Mouse (Mus musculus): Measurements from ENCODE around the gene Irgm2.
A peak's percentile ranks its signal among the peaks of the same experiment; 100 is the strongest.

Irgm2 gene

DNA sequence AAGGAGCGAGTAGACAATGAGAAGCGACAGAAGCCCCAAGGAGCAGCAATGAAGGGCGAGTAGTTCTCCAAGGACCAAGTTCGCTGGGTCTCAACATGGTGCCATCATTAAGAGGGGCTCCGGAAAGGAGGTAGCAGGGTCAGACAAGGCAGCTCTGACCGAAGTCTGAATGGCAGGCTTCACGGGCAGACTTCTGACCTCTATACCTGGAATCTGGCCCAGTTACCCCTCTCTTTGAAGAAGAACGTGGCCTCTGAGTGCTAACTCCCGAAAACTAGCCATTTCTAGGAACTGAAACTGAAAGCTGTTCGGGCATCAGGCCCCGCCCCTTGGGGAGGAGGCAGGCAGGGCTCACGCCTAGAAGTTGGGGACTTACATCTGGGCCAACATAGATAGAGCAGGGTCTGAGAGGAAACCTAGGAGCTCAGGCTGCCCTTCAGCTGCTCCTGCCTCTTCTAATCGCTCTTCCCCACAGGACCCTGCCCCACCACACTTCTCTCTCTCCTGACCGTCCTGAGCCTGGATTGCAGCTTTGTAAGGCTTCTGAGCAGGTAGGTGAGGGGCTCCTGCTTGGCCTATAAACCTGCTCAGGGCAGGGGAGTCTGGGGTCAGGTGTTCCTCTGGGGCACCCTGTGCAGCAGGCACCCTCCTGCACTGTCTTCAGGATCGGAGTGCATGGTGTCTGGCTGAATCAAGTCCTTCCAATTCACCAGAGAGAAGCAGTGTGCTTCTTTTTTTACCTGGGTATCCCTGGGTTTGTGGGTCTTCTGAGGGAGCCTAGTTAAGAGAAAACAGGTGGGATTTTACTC is at the start of gene Irgm2, which contains the start of gene Igtp:
Gene Irgm2 (plus strand): TSS at position 390 of the 809 bp plus-strand sequence.
Gene Igtp (plus strand): TSS at position 328 of the 809 bp plus-strand sequence.
- peak; percentile 78 to 91 for DNase-seq (ENCODE audit: low spot score in 2 of 2)

DNA sequence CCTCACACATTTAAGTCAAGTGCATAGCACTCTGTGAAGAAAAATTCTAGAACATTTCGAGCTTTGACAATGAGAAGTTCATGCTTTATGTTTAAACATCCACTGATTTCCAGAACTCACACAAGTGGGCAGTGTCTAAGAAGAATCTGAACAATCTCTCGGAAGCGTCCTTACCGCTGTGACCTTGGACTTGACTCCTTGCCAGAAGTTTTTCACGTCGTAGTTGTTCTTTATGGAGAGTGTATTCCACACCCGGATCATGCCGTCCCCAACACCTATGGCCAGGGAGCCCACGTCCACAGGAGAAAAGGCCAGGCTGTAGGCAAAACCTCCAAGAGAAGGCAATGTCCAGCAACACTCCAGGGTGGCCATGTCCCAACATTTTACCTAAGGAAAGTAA is 44.0 kb upstream of the Irgm2 start:
- no peak for DNase-seq (ENCODE audit: low spot score in 2 of 2)

DNA sequence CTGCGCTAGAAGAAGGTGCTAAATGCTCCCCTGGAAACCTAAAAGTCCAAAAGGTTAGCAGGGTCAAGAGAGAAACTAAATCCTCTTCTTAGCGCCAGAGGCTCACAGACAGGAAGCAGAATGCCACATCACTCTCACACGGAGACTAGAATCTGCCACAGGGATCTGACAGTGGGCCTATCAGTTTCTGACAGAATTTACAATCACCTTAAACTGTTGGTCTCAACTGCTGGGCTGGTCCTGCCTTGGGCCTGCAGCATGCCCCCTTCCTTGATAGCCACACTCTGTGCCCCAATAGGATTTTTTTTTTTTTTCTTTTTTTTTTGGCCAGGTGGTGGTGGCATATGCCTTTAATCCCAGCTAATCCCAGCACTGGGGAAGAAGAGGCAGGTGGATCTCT is 42.5 kb upstream of the Irgm2 start:
- no peak for DNase-seq (ENCODE audit: low spot score in 2 of 2)

DNA sequence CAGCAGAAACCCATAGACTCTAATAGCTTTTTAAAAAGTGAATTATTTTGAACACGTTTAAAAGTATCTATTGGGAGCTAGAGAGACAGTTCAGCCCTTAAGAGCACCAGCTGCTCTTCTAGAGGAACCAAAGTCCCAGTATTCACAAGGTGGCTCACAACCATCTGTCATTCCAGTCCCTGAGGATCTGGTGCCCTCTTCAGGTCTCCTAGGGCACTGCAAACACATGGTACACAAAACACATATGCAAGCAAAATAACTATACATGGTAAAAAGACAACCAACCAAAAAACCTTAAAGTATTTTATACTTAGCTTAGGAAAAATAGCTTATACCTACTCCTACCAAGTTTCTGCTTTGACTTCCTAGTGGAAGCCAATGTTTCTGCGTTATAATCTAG is 34.3 kb upstream of the Irgm2 start:
- peak in 1 of 2 experiments; percentile 32 for DNase-seq (ENCODE audit: low spot score in 2 of 2)

DNA sequence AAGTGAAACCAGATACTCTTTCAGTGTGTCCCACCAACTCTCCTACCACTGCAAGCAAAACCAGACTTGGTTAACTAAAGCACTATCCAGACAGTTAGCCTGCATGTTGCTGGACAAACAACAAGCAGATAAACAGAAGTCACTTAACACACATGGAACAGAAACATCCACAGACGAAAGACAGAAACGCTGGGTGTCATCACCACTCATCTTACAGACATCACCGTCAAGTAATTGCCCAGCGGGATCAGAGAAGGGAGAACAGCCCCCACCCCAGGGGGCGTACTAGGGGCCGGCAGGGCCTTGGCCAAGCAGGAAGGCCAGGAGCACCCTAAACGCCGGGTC is 31.6 kb upstream of the Irgm2 start:
- no peak for DNase-seq (ENCODE audit: low spot score in 2 of 2)

DNA sequence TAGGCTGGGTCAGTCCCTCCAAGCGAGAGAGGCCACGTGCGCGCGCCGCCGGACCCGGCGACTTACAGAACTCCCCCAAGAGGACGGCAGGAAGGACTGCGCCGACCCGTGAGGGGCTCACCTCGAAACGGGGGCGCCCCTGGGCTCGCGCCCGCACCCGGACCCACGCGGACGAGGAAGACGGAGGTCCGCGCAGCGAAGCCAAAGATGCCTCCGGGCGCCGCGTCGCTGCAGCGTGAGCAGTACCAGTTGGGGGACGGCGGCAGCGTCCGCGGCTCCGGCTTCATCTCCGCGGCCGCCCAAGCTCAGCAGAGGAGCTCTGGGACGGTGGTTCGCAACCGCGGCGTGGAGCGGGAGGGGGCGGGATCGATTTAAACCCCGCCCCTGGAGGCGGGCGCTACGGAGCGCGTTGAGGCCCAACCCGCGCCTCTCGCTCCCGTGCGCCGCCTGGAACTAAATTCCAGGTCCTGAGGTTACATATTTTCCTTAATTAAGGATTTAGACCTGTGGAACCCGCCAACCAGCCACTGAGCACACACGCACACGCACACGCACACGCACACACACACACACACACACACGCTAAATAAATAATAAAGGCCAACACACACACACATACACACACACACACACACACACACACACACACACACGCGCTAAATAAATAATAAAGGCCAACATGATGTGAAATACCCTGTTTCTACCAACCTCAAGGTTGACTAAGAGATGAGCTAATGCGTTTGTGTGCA is 31.1 kb upstream of the Irgm2 start, which contains the start of gene Gemin5:
Gene Gemin5 (minus strand): TSS at position 373 of the 749 bp plus-strand sequence.
- DNase-seq (ENCODE audit: low spot score in 2 of 2) = peak; percentile 85 to 88

DNA sequence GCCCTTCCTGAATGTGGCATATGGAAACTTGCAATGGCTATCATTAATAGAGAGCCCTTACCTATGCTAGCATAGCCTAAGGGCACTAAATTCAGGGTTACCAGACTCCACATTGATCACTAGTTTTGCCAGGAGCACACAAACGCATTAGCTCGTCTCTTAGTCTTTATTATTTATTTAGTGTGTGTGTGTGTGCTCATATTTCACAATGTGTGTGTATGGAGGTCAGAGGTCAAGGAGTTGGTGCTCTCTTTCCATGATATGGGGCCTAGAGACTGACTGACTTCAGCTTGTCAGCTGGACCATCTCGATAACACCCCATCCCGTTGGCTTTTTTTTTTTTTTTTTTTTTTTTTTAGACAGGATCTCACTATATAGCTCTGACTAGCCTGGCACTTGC is 29.8 kb upstream of the Irgm2 start:
- no peak for DNase-seq (ENCODE audit: low spot score in 2 of 2)

DNA sequence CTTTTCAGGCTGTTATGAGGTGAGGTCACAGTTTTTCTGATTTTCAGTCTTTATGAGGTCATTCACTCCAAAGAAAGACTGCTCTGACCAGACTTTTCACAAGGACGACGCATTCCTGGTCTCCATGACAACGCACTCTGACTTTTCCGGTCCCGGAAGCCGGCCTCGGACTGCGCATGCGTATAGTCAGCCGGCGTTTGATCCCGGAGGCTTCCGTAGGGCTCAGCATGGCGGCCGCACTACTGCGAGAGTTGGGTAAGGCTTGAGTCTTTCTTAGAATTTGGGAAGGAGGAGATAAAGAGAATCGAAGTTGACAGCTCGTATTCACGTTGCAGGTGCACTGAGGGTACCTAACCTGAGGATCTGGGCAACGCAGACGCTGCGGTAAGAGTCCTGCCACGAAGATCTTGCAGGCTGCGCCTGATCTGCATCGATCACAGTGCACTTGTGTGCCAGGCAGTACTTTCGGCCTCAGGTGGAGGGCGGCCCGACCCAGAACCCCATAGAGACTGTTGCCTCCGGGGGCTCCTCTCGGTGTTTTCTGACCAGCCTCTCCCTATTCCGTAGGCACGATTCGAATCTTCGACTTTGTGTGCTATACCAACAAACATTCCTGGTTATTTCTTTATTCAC is 27.8 kb upstream of the Irgm2 start, which contains the start of gene Mrpl22:
Gene Mrpl22 (plus strand): TSS at position 203 of the 633 bp plus-strand sequence.
- peak; percentile 89 to 96 for DNase-seq (ENCODE audit: low spot score in 2 of 2)

DNA sequence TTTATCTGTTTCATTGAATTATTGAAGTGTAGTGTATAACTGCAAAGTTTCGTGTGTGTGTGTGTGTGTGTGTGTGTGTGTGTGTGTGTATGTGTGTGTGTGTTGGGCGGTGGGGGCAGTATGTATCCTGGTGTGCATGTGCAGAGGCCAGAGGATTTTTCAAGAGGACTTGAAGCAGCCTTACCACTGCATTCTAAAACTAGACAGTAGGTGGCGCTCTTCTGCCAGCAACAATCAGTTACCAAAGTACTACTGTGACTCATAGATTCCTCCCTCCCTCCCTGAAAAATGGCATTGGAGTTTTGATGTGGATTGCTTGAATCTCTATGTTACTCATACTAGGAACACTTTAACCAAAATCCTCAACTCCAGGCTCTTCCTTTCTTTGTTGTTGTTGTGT is 19.9 kb upstream of the Irgm2 start:
- DNase-seq (ENCODE audit: low spot score in 2 of 2) = peak; percentile 56 to 83

DNA sequence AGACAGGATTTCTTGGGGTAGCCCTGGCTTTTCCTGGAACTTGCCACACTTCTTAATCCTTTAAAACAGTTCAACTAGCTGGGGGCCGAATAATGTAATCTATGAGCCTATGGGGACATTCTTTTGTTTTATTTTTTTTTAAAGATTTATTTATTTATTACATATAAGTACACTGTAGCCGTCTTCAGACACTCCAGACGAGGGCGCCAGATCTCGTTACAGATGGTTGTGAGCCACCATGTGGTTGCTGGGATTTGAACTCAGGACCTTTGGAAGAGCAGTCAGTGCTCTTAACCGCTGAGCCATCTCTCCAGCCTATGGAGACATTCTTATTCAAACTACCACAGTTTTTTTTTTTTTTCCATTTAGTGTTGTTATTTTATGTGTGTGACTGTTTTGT is 19.4 kb upstream of the Irgm2 start:
- peak in 1 of 2 experiments; percentile 31 for DNase-seq (ENCODE audit: low spot score in 2 of 2)

DNA sequence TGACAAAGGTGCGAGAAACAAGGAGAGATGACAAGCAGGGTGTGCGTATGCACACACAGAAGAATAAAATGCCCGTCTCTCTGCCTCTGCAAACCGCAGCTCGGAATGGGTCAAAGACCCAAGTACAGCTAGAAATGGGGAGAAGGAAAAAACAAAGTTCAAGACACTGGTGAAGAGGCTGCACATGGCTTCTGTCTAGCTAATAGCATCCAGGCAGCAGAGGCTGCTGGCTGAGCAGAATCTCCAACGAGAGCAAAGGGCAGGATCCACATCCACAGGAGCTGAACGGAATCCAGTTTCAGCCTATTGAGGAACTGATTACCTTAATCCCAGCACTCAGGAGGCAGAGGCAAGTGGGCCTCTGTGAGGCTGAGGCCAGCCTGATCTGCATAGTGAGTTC is 18.7 kb upstream of the Irgm2 start:
- no peak for DNase-seq (ENCODE audit: low spot score in 2 of 2)

DNA sequence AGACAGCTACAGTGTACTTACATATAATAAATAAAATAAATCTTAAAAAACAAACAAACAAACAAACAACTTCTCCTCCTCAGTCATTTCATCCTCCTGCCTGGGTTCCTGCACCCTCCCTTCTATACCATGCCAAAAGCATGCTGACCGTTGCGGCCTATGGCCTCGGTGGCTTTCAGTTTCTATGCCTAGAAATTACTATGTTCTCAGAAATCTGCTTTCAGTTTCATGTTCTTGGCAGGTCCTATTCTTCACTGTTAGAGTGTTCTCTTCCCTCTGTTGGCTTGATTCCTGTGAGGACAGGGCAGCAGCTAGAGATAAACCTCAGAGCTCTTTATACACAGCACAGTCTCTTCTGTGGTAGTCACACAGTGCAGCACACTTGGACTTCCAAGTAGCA is 15.8 kb upstream of the Irgm2 start:
- no peak for DNase-seq (ENCODE audit: low spot score in 2 of 2)

DNA sequence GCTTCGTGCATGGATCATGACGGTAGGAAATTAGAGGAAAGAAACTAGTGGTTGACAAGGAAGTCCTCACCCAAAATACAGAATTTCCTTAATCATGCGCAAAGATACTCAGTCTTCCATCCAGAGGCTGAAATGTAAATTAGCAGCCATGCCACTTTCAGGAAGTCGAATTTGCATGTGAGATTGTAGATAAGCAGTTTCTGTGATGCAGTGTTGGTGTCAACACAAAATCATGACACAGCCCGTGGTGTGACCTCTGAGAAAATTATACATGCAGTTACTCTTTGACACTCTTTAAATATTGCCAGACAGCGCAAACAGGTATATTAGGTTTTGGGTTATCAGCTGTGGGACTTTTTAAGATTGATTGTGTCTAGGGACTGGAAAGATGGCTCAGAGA is 9.7 kb upstream of the Irgm2 start:
- DNase-seq (ENCODE audit: low spot score in 2 of 2) = no peak

DNA sequence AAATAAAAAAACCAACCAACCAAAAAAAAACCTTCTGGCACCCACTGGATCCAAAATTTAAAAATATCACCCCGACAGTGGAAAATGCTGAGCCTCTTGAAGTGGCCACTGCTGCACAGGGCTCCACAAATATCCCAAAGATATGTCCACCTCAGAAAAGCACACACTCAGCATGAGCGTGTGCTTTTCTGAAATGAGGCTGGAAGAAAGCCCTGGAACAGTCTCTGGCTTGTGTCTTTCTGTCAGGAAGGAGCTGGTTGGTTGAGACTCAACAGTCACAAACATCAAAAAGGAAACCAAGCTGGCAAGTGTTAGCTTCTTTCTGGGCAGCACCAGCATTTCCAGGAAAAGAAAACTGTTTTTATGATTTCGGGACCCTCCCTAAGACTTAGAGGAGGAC is 6.1 kb upstream of the Irgm2 start:
- DNase-seq (ENCODE audit: low spot score in 2 of 2) = no peak

DNA sequence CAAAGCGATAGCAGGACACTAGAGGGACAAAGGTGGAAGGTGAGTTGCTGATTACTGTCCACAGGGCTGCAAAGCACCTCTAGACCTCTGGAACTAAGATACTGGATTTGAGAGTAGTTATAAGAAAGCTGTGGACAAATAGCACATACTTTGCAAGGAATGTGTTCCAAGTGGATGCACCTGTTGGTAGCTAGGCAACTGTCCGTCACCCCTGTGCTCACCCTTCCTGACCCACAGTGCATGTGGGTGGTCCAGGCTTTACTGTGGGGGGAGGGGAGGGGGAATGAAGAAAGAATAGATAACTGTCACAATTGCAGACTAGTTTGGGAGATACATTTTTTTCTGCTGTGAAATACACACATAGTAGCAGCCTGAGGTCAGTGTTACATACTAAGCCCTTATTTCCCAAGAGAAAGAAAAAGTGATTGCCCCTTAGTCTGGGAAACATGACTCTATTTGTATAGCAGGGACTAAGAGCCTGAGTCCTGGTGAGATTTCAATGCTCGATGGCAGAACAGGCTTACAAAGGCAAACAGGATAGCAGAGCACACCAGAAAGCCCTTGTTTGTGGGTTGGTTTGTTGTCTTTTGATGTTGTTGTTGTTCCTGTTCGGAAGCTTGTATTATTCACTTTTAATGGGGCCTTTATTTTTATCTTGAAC is 5.4 kb upstream of the Irgm2 start:
- DNase-seq (ENCODE audit: low spot score in 2 of 2) = no peak

DNA sequence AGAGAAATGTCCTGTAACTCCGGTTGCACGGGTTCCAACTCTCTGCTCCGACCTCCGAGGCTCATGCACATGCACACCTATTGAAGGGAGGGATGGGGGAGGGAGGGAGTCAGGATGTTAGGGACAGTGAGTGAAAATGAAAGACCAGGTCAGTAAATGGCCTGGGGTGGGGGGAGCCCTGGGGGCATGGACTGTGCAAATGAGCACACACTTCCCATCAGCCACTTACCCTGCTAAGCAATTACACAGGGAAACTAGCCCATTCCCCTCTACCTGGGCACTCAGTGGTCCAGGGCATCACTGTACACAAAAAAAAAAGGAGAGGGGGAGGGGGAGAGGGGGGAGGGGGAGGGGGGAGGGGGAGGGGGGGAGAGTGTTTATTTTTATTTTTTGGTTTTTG is 755 bp upstream of the Irgm2 start:
- no peak for DNase-seq (ENCODE audit: low spot score in 2 of 2)

DNA sequence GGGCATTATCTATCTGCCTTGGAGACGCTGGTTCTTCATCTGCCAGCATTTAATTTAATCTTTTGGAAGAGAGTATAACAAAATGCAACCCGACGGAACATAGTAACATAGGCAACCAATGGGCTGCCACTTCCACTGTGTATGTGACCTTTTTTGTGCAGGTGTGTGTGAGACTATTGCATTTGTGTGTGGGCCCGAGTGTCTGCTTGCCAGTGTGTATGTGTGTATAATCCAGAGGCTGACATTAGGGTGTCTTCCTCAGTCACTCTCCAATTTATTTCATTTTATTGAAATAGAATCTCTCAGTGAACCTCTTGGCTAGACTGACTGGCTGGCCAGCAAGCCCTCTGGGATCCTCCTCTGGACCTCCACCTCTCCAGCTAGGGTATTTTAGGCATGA is 808 bp downstream of the Irgm2 start:
- DNase-seq (ENCODE audit: low spot score in 2 of 2) = no peak

DNA sequence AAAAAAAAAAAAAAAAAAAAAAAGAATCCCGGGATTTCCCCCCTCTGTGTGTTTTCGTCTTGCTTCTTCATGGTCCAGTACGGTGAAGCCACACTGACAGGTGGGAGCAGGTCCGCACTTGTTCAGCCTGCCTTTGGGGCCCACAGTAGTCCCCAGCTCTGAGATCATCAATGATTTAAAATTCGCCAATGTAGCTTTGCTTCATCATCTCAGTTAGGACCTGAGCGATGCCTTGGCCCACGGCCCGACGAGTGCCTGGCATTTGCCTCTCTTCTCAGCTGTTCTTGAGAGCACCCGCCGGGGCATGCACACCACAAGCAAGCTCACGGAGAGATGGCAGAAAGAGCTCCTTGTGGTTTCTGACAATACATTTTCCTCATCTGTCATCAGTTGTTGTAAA is 1.6 kb downstream of the Irgm2 start:
- DNase-seq (ENCODE audit: low spot score in 2 of 2) = no peak

DNA sequence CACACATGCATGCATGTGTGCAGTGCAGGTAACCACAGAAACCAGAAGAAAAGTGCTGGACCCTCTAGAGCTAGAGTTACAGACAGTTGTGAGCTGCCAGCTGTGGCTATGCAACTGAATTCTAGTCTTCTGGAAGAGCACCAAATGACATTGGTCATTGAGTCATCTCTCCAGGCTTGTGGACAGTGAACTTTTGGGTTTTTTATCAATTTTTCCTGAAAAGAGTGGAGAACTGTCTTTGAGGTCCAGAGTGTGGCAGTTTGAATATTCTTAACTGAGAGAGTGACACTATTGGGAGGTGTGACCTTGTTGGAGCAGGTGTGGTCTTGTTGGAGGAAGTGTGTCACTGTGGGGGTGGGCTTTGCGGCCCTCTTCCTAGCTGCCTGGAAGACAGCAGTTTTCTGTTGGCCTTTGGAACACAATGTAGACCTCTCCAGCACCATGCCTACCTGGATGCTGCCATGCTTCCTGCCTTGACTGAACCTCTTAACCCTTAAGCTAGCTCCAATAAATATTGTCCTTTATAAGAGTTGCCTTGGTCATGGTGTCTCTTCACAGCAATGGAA is 11.0 kb downstream of the Irgm2 start:
- DNase-seq (ENCODE audit: low spot score in 2 of 2) = no peak

DNA sequence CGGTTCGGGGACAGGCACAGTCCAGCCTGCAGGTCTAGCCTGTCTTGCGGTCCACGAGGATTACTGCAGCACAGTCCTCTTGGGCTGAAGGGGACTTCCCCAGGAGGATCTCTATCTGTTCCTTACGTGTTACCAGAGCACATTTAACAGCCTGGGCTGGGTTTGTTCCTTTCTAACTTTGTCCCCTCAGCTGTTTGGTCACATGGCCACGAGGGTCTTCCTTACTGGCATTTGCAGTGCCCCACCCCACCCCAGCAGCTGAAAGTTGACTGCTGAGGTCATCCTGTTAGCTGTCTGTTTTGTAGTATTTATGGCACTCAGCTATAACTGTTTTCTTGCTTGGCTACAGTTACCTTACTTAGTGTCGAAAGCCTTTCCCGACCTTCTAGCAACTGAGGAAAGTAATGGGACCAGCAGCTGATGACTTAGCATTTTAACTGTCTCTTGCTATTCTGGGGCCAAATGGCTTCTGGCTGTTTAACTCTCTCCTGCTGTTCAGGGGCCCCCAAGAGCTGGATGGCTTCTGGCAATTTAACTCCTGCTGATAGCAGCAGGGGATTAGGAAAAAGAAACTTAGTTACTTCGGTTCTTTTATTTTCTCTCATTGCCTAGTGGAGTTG is 11.8 kb downstream of the Irgm2 start:
- DNase-seq (ENCODE audit: low spot score in 2 of 2) = no peak

DNA sequence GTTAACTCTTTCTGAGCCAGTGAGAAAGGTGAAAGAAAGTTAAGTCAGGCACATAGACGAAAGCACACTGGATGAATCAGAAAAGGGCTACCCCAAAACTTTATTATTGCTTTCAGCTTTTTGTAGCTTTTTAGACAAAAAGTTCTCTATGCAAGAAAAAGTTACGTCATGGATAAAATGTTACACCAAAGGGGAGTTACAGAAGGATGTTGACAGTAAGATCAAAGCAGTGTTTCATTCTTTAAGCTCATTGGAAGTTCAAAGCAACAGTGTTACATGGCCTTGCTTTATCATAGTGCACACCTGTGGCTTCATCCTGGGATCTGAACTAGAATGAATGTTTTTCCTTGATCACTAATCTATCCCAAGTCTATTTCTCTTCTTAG is 12.3 kb downstream of the Irgm2 start:
- no peak for DNase-seq (ENCODE audit: low spot score in 2 of 2)
